Mouse (Mus musculus): Measurements from ENCODE around the gene Srrd.

DNA sequence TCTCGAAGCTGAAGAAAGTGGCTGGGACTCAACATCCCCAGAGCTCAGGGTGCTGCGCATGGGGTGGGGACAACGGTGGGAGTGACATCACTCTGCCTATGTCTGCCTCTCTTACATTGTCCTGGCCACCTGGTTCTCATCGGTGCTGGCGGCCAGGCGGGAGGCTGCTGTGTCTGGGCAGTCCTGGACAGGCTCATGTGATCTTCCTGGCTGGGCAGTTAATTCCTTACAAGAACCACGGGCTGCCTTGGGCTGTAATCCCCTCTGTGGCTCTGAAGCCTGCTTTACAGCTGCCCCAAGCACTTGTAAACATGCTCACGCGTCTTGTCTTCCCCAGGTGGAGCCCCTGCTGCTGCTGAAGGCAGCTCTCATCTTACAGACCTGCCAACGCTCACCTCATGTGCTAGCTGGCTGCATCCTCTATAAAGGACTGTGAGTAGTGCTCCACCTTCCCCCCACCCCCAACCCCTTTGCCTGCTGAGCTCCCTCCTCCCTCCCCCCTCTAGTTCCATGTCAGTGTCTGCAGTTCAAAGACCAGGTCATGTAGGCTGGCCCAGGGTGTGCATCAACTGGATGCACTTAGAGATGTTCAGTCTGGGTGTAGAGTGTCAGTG, 21.5 kb upstream of the Srrd start:
- TF ChIP-seq CTCF (conservative IDR thresholded peaks at IDR 0.05 in 1 of 2, IDR thresholded peaks at IDR 0.05 in 1 of 2; ENCODE audit: low read depth in 2 of 2, low read length in 2 of 2) (no peak), MXI1 (IDR thresholded peaks at IDR 0.05; ENCODE audit: low read depth, low read length) (no peak), ETS1 (conservative IDR thresholded peaks at IDR 0.05; ENCODE audit: low read depth, low read length) (no peak), POLR2A (IDR thresholded peaks at IDR 0.05; ENCODE audit: low read depth, low read length) (no peak), CHD2 (IDR thresholded peaks at IDR 0.05; ENCODE audit: low read length) (no peak), TCF12 (IDR thresholded peaks at IDR 0.05; ENCODE audit: low read depth, low read length) (no peak), ZC3H11A (IDR thresholded peaks at IDR 0.05; ENCODE audit: low read depth, low read length) (no peak), ZMIZ1 (IDR thresholded peaks at IDR 0.05; ENCODE audit: low read depth, low read length) (no peak), NELFE (IDR thresholded peaks at IDR 0.05; ENCODE audit: low read depth, low read length) (no peak), EP300 (IDR thresholded peaks at IDR 0.05; ENCODE audit: low read length) (no peak), HCFC1 (IDR thresholded peaks at IDR 0.05; ENCODE audit: low read depth, low read length) (no peak), ZKSCAN1 (IDR thresholded peaks at IDR 0.05; ENCODE audit: borderline replicate concordance, low read depth, low read length) (no peak)
